Mouse (Mus musculus) hindbrain, embryonic 13.5 days (tissue): Measurements from ENCODE around the gene Rabep1. TPM values are rescaled to one million over a fixed set of nuclear protein-coding genes. Genes with fewer than 3 reads are reported as not detected.

Experiments used
- ATAC-seq: fragments of 200-750 bp; cut with Nextera tagmentation; 2 replicates; pipeline ENCODE4 v1.8.0; 2017; ENCODE audit warnings: moderate TSS enrichment; ENCODE audit not compliant: low FRiP score
- H3K27ac ChIP-seq: fragments of 300-500 bp; sonication (generic); 2 replicates; pipeline ENCODE4 v1.5.1; 2015; ENCODE audit warnings: inconsistent platforms, mild to moderate bottlenecking, moderate library complexity
- H3K27me3 ChIP-seq: fragments of 300-500 bp; sonication (generic); 2 replicates; pipeline ENCODE4 v1.6.1; 2015; ENCODE audit warnings: mild to moderate bottlenecking, inconsistent platforms
- H3K36me3 ChIP-seq: fragments of 300-500 bp; sonication (generic); 2 replicates; pipeline ENCODE4 v1.6.1; 2015; ENCODE audit warnings: mild to moderate bottlenecking, inconsistent platforms
- H3K4me1 ChIP-seq: fragments of 300-500 bp; sonication (generic); replicated peaks from 2 replicates; pipeline ENCODE4 v1.6.1; 2015; ENCODE audit warnings: inconsistent platforms
- H3K4me2 ChIP-seq: fragments of 300-500 bp; sonication (generic); 2 replicates; pipeline ENCODE4 v1.6.1; 2015; ENCODE audit warnings: inconsistent platforms, mild to moderate bottlenecking, moderate library complexity
- H3K4me3 ChIP-seq: fragments of 300-500 bp; sonication (generic); 2 replicates; pipeline ENCODE4 v1.5.1; 2015; ENCODE audit warnings: mild to moderate bottlenecking, inconsistent platforms
- H3K9ac ChIP-seq: fragments of 300-500 bp; sonication (generic); 2 replicates; pipeline ENCODE4 v1.6.1; 2015; ENCODE audit warnings: mild to moderate bottlenecking, inconsistent platforms
- H3K9me3 ChIP-seq: fragments of 300-500 bp; sonication (generic); 2 replicates; pipeline ENCODE4 v1.6.1; 2016; ENCODE audit warnings: inconsistent platforms
- WGBS: fragments of 180-500 bp; shearing (Covaris S2); methylation state at CpG from one replicate; pipeline ENCODE4 v1.1.7; 2015; 5-methylcytosine and 5-hydroxymethylcytosine counted together
- polyA plus RNA-seq: library from polyadenylated mRNA; unstranded; fragments of >200 nt; fragmentation: Nextera tagmentation; extraction: Ambion mirVana; gene quantifications from 2 replicates; pipeline ENCODE4 v1.2.1, GENCODE M21; 2015

Gene Rabep1
- 83.1 and 87.5 TPM in 2 replicates for polyA plus RNA-seq

DNA sequence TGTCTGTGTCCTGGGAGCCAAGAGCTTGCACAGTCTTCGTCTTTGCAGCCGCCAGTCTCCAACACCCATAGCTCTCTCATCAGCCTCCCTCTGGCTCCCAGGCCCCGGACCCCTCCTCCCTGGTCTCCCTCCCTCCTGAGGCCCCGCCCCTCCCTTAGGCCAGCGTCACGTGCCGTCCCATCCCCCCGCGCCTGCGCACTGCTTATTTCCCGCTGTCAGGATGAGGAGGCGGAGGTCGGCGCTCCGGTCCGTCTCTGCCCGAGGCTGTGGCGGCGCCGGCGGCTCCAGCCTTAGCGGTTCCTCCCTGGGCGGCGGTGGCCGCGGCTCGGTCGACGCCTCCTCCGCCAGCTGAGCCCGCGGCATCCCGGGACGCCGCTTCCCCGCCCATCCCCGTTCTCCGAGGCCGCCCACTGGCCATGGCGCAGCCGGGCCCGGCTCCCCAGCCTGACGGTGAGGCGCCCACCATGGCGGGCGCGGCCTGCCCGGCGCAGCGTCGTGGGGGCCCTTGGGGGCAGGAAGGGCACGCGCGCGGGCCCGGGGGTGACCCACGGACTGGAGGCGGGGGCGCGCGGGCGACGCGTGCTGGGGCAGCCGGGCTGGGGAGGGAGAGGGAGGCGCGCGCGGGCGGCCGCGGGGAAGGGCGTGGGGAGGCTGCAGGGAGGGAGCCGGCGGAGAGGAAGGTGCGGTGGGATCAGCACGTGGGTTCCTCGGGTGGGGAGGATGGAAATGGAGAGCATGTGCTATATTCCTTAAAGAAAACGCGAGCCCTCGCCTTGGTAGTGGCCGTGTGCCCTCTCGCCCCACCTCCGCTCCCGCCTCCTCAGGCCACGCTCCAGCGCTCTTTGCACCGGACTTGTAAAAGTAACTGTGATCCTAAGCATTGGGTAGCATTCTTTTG is at the start of gene Rabep1:
Gene Rabep1 (plus strand): TSS at position 220 of the 898 bp plus-strand sequence.
- H3K9me3 ChIP-seq: no peaks in the 10 kb centered on the region
- H3K4me3 ChIP-seq: peak within 1 kb of the TSS; percentile 88
- H3K4me1 ChIP-seq: peaks cover 22% of the 10 kb centered on the region
- no peaks in the 10 kb centered on the region for H3K27me3 ChIP-seq
- H3K36me3 ChIP-seq: no peaks in the 10 kb centered on the region
- peak within 1 kb of the TSS; percentile 93 for H3K27ac ChIP-seq
- under 1% methylated on average over 84 of the region's 88 CpGs for WGBS
- peak; percentile 95 for ATAC-seq
- peak within 1 kb of the TSS; percentile 85 for H3K4me2 ChIP-seq
- peak within 1 kb of the TSS; percentile 92 for H3K9ac ChIP-seq

- no peak overlapping the region for H3K27ac ChIP-seq
- H3K27me3 ChIP-seq: no peaks in the 10 kb centered on the region
- no peaks in the 10 kb centered on the region for H3K9me3 ChIP-seq
- no peaks in the 10 kb centered on the region for H3K4me1 ChIP-seq
- ATAC-seq: no peak
- H3K9ac ChIP-seq: no peak overlapping the region
- no peaks in the 10 kb centered on the region for H3K36me3 ChIP-seq
- H3K4me2 ChIP-seq: no peak overlapping the region
- H3K4me3 ChIP-seq: no peak overlapping the region
- 92% methylated on average over 2 of the region's 2 CpGs for WGBS
Observed at GRCm38 (mm10) chr11:70802208-70802864, 42.2 kb upstream of the Rabep1 start.

DNA sequence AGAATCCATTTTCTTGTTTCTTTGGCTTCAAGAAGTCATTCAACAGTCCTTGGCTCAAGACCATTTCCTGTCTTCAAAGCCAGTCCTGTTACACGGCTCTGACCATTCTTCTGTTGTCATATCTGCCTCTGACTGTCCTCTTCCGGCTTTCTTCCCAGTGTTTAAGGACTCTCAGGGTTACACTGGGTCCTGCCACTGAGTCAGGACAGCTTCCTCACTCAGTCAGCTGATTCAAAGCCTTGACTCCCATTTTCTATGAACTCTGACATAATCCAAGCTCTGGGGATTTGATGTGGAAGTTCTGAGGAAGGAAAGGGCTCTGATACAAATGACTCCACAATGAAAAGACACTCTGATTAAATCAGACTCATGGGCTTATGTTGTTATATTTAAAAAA is 41.7 kb upstream of the Rabep1 start:
- Histone ChIP-seq H3K4me1 (no peaks in the 10 kb centered on the region), H3K9me3 (no peaks in the 10 kb centered on the region), H3K4me3 (no peak overlapping the region), H3K27me3 (no peaks in the 10 kb centered on the region), H3K27ac (no peak overlapping the region), H3K9ac (no peak overlapping the region), H3K36me3 (no peaks in the 10 kb centered on the region), H3K4me2 (no peak overlapping the region)
- ATAC-seq: no peak
- WGBS: 74% methylated on average over 2 of the region's 2 CpGs

- Histone ChIP-seq H3K27me3 (no peaks in the 10 kb centered on the region), H3K9ac (no peak overlapping the region), H3K27ac (no peak overlapping the region), H3K9me3 (no peaks in the 10 kb centered on the region), H3K36me3 (no peaks in the 10 kb centered on the region), H3K4me1 (no peaks in the 10 kb centered on the region), H3K4me2 (no peak overlapping the region), H3K4me3 (no peak overlapping the region)
- 88% methylated on average over 6 of the region's 6 CpGs for WGBS
- ATAC-seq: no peak
Observed at GRCm38 (mm10) chr11:70803711-70804200, 40.8 kb upstream of the Rabep1 start.

DNA sequence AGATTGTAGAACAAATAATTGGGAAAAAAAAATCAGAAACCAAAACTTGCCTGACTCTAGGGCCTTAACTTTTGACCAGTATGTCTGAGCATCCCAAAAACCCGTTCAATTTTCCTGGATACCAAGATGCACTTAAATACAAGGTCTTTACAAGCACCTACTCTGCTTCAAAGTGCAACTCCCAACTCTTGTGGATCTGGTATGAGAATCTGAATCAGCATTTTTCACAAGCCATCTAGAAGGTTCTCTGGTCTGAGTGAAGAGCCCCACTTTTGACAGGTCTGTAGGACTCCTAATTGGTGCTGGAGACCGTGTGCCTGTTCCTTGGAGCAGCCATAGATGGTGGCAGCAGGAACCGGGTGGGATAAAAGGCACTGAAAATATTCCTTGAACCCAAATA is 40.2 kb upstream of the Rabep1 start:
- no peaks in the 10 kb centered on the region for H3K4me1 ChIP-seq

DNA sequence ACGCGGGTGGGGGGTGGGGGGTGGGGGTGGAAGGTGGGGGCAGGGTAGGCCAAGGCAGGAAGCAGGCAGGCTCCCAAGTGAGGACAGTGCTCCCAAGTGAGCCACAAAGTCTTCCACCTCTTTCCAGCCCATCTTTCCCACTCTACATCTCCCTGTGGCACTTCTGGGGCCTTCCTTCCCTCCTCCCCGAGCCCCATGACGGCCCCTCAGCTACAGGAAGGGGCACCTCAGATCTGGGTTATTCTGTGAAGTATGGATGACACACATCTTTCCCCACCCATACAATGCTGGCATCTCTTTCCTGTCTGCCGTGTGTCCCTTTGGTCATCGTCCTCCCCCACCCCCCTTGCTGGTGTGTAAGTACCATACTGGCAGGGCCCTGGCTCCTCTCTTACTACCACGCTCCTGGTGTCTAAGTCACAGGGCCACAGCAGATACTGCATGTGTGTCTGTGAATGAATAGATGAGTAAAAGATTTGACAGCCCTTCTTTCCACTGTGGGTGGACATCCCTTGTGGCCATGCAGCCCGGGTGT is 38.9 kb upstream of the Rabep1 start:
- Histone ChIP-seq H3K9ac (no peak overlapping the region), H3K4me3 (no peak overlapping the region), H3K4me2 (no peak overlapping the region), H3K36me3 (no peaks in the 10 kb centered on the region), H3K27ac (no peak overlapping the region), H3K4me1 (no peaks in the 10 kb centered on the region), H3K27me3 (no peaks in the 10 kb centered on the region), H3K9me3 (no peaks in the 10 kb centered on the region)
- WGBS: 79% methylated on average over 7 of the region's 8 CpGs
- ATAC-seq: no peak

More for the DNA sequence above, 40.2 kb upstream of the Rabep1 start:
- no peaks in the 10 kb centered on the region for H3K9me3 ChIP-seq
- WGBS: 89% methylated on average over 3 of the region's 3 CpGs
- H3K4me2 ChIP-seq: no peak overlapping the region
- H3K27ac ChIP-seq: no peak overlapping the region
- ATAC-seq: no peak
- no peaks in the 10 kb centered on the region for H3K27me3 ChIP-seq
- no peak overlapping the region for H3K4me3 ChIP-seq
- no peak overlapping the region for H3K9ac ChIP-seq
- H3K36me3 ChIP-seq: no peaks in the 10 kb centered on the region

GRCm38 (mm10) chr11:70806697-70807096 is 37.9 kb upstream of the Rabep1 start:
- Histone ChIP-seq H3K9me3 (no peaks in the 10 kb centered on the region), H3K4me3 (no peak overlapping the region), H3K27me3 (no peaks in the 10 kb centered on the region), H3K4me2 (no peak overlapping the region), H3K27ac (no peak overlapping the region), H3K36me3 (no peaks in the 10 kb centered on the region), H3K9ac (no peak overlapping the region), H3K4me1 (no peaks in the 10 kb centered on the region)
- 90% methylated on average over 4 of the region's 4 CpGs for WGBS
- ATAC-seq: no peak

- ATAC-seq: no peak
- no peaks in the 10 kb centered on the region for H3K4me1 ChIP-seq
- 92% methylated on average over 4 of the region's 4 CpGs for whole genome bisulfite sequencing
- H3K4me3 ChIP-seq: no peak overlapping the region
- no peaks in the 10 kb centered on the region for H3K27me3 ChIP-seq
- no peak overlapping the region for H3K27ac ChIP-seq
- H3K4me2 ChIP-seq: no peak overlapping the region
- no peaks in the 10 kb centered on the region for H3K9me3 ChIP-seq
- no peaks in the 10 kb centered on the region for H3K36me3 ChIP-seq
- no peak overlapping the region for H3K9ac ChIP-seq
Observed at GRCm38 (mm10) chr11:70807630-70808029, 36.9 kb upstream of the Rabep1 start.

DNA sequence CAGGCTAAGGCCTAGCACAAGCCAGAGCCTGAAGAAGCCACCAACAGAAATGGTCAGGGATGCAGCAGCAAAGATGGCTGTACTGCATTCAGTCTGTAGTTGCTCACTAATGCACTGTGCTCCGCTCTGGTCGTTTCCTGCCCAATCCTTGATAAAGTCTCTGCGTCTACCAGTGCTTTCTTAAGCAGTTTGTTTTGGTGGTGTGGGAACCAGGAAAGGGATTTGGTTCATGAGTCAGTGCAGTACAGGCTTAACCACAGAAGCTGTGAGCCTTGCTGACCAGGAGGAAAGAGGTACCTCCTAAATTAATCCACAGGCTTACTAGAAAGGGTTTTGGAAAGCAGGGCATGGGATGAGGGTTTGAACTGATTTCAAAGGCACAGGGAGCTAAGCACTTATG is 36.5 kb upstream of the Rabep1 start:
- H3K4me2 ChIP-seq: no peak overlapping the region
- no peak overlapping the region for H3K27ac ChIP-seq
- H3K4me3 ChIP-seq: no peak overlapping the region
- WGBS: 70% methylated on average over 3 of the region's 3 CpGs
- no peaks in the 10 kb centered on the region for H3K27me3 ChIP-seq
- no peaks in the 10 kb centered on the region for H3K9me3 ChIP-seq
- ATAC-seq: no peak
- H3K9ac ChIP-seq: no peak overlapping the region
- H3K4me1 ChIP-seq: no peaks in the 10 kb centered on the region
- H3K36me3 ChIP-seq: no peaks in the 10 kb centered on the region

GRCm38 (mm10) chr11:70809011-70809410 is 35.6 kb upstream of the Rabep1 start:
- no peaks in the 10 kb centered on the region for H3K4me1 ChIP-seq
- no peaks in the 10 kb centered on the region for H3K36me3 ChIP-seq
- no peaks in the 10 kb centered on the region for H3K9me3 ChIP-seq
- no peak overlapping the region for H3K27ac ChIP-seq
- H3K27me3 ChIP-seq: no peaks in the 10 kb centered on the region
- H3K9ac ChIP-seq: no peak overlapping the region
- no peak for ATAC-seq
- 9% methylated on average over 1 of the region's 1 CpGs for WGBS
- H3K4me3 ChIP-seq: no peak overlapping the region
- no peak overlapping the region for H3K4me2 ChIP-seq

GRCm38 (mm10) chr11:70811041-70811440 is 33.5 kb upstream of the Rabep1 start:
- H3K27me3 ChIP-seq: no peaks in the 10 kb centered on the region
- ATAC-seq: no peak
- H3K4me1 ChIP-seq: no peaks in the 10 kb centered on the region
- H3K9me3 ChIP-seq: no peaks in the 10 kb centered on the region
- 85% methylated on average over 5 of the region's 5 CpGs for WGBS
- no peak overlapping the region for H3K27ac ChIP-seq
- H3K4me3 ChIP-seq: no peak overlapping the region
- no peak overlapping the region for H3K4me2 ChIP-seq
- H3K36me3 ChIP-seq: no peaks in the 10 kb centered on the region
- no peak overlapping the region for H3K9ac ChIP-seq

GRCm38 (mm10) chr11:70811471-70812240 is 32.9 kb upstream of the Rabep1 start:
- no peaks in the 10 kb centered on the region for H3K27me3 ChIP-seq
- WGBS: 75% methylated on average over 13 of the region's 13 CpGs
- no peak overlapping the region for H3K9ac ChIP-seq
- H3K9me3 ChIP-seq: no peaks in the 10 kb centered on the region
- no peak overlapping the region for H3K4me3 ChIP-seq
- no peak for ATAC-seq
- no peak overlapping the region for H3K4me2 ChIP-seq
- H3K36me3 ChIP-seq: no peaks in the 10 kb centered on the region
- H3K27ac ChIP-seq: no peak overlapping the region
- no peaks in the 10 kb centered on the region for H3K4me1 ChIP-seq
